In genomic region chr11:84062805-84063204, GRCm38 (mm10) we compare ENCODE assay signal across 14 mouse cellular contexts. TPM values are rescaled to one million over a fixed set of nuclear protein-coding genes. Genes with fewer than 3 reads are reported as not detected.
DNase-seq lines count a peak whose midpoint lies in the region; ATAC-seq and TF ChIP-seq lines count a peak whose summit lies in the region.
"Had no signal": no experiment of that assay in that cellular context is flagged by ENCODE, and none has a peak within 500 bp of the region (broad histone marks: within the 10 kb centered on the region; RNA-seq: fewer than 3 reads in every experiment).

No protein-coding gene starts in this region.

- no peak overlapping the region for H3K4me3 ChIP-seq in kidney, adult 2 months (ENCODE audit: insufficient read depth, low read depth, low read length)
- no peak overlapping the region for H3K4me3 ChIP-seq in kidney, embryonic 16.5 days (ENCODE audit: low read length)
- no peak overlapping the region for H3K4me3 ChIP-seq in C2C12 (ENCODE audit: insufficient read depth, poor library complexity, severe bottlenecking)
- H3K4me3 ChIP-seq in hindbrain, embryonic 11.5 days (ENCODE audit: low read depth, low read length): no peak overlapping the region
- H3K4me3 ChIP-seq: forebrain, embryonic 10.5 days; limb, embryonic 15.5 days; midbrain, embryonic 12.5 days; neural tube, embryonic 15.5 days had no signal

- H3K79me2 ChIP-seq in C2C12 (ENCODE audit: control insufficient read depth, insufficient read depth): peaks cover 81% of the 10 kb centered on the region

- peaks cover 27% of the 10 kb centered on the region for H3K79me3 ChIP-seq in C2C12 (ENCODE audit: low read depth)

- no peak for ATAC-seq in kidney, embryonic 16.5 days (ENCODE audit: low FRiP score, low TSS enrichment)
- ATAC-seq in hindbrain, embryonic 11.5 days (ENCODE audit: low FRiP score): no peak
- ATAC-seq: hindbrain, embryonic 16.5 days had no signal

- no peak overlapping the region for H3K27ac ChIP-seq in kidney, adult 2 months (ENCODE audit: insufficient read depth, low read depth, low read length)
- no peak overlapping the region for H3K27ac ChIP-seq in kidney, embryonic 16.5 days (ENCODE audit: low read length)
- no peak overlapping the region for H3K27ac ChIP-seq in hindbrain, embryonic 11.5 days (ENCODE audit: low read depth, low read length)
- H3K27ac ChIP-seq: forebrain, embryonic 10.5 days; limb, embryonic 15.5 days; midbrain, embryonic 12.5 days; neural tube, embryonic 15.5 days had no signal

- H3K36me3 ChIP-seq in kidney, adult 2 months (ENCODE audit: control insufficient read depth, insufficient read depth, low read length): no peaks in the 10 kb centered on the region
- no peaks in the 10 kb centered on the region for H3K36me3 ChIP-seq in kidney, embryonic 16.5 days (ENCODE audit: insufficient read depth, low read length)
- H3K36me3 ChIP-seq in C2C12 (ENCODE audit: control insufficient read depth, insufficient read depth): peaks cover 6% of the 10 kb centered on the region
- H3K36me3 ChIP-seq in hindbrain, embryonic 11.5 days (ENCODE audit: control insufficient read depth, insufficient read depth, low read length): no peaks in the 10 kb centered on the region
- H3K36me3 ChIP-seq: forebrain, embryonic 10.5 days; limb, embryonic 15.5 days; midbrain, embryonic 12.5 days; neural tube, embryonic 15.5 days had no signal

- H3K4me2 ChIP-seq in kidney, embryonic 16.5 days (replicated peaks; ENCODE audit: low read depth, low read length): no peak overlapping the region
- no peak overlapping the region for H3K4me2 ChIP-seq in hindbrain, embryonic 11.5 days (replicated peaks; ENCODE audit: low read depth, low read length)
- H3K4me2 ChIP-seq: limb, embryonic 15.5 days; midbrain, embryonic 12.5 days; neural tube, embryonic 15.5 days had no signal

- peaks cover 5% of the 10 kb centered on the region for H3K4me1 ChIP-seq in kidney, adult 2 months (ENCODE audit: control insufficient read depth, insufficient read depth, low read length)
- peaks cover 19% of the 10 kb centered on the region for H3K4me1 ChIP-seq in kidney, embryonic 16.5 days (ENCODE audit: insufficient read depth, low read length)
- peaks cover 9% of the 10 kb centered on the region for H3K4me1 ChIP-seq in hindbrain, embryonic 11.5 days (replicated peaks; ENCODE audit: control insufficient read depth, insufficient read depth, low read length)

- DNase-seq in kidney, adult 2 months: peak; percentile 29
- DNase-seq in embryo, embryonic 10 days (ENCODE audit: low spot score): peak; percentile 70
- peak; percentile 13 for DNase-seq in induced T-regulatory cell, adult 2 months (ENCODE audit: low read depth)
- DNase-seq in hindbrain, embryonic 11.5 days (ENCODE audit: low spot score): no peak
- DNase-seq in Muller cell, postnatal 12 days (ENCODE audit: inconsistent ontology term): no peak
- DNase-seq: cerebellum, postnatal 25 days; gastrocnemius, postnatal 14 days had no signal

- no peak for TF ChIP-seq CTCF in kidney, adult 2 months (conservative IDR thresholded peaks at IDR 0.05; ENCODE audit: insufficient read depth, insufficient read length, low read depth, low read length)
- no peak for TF ChIP-seq CTCF in C2C12 (IDR thresholded peaks at IDR 0.05; ENCODE audit: control insufficient read depth, insufficient read depth, insufficient read length)

- H3K9me3 ChIP-seq in kidney, embryonic 16.5 days (ENCODE audit: low read length): no peaks in the 10 kb centered on the region
- H3K9me3 ChIP-seq in hindbrain, embryonic 11.5 days (ENCODE audit: control insufficient read depth, low read length): no peaks in the 10 kb centered on the region
- H3K9me3 ChIP-seq: forebrain, embryonic 10.5 days; limb, embryonic 15.5 days; midbrain, embryonic 12.5 days; neural tube, embryonic 15.5 days had no signal

- H3ac ChIP-seq in C2C12 (ENCODE audit: control insufficient read depth, insufficient read length, low read depth): no peak overlapping the region

- no peak for TF ChIP-seq POLR2A in kidney, adult 2 months (IDR thresholded peaks at IDR 0.05; ENCODE audit: low read depth, low read length)

- H3K9ac ChIP-seq in kidney, embryonic 16.5 days (replicated peaks; ENCODE audit: low read length): no peak overlapping the region
- H3K9ac ChIP-seq in hindbrain, embryonic 11.5 days (ENCODE audit: low read depth, low read length): no peak overlapping the region
- H3K9ac ChIP-seq: limb, embryonic 15.5 days; midbrain, embryonic 12.5 days; neural tube, embryonic 15.5 days had no signal

- H3K27me3 ChIP-seq in kidney, adult 2 months (replicated peaks; ENCODE audit: control insufficient read depth, insufficient read depth, low read length): no peaks in the 10 kb centered on the region
- H3K27me3 ChIP-seq in kidney, embryonic 16.5 days (ENCODE audit: insufficient read depth, low read length): peaks cover 10% of the 10 kb centered on the region; the same call in 1 of the 2 replicates
- no peaks in the 10 kb centered on the region for H3K27me3 ChIP-seq in C2C12 (ENCODE audit: control insufficient read depth, insufficient read depth, insufficient read length)
- H3K27me3 ChIP-seq in hindbrain, embryonic 11.5 days (ENCODE audit: control insufficient read depth, insufficient read depth, low read length): peaks cover 14% of the 10 kb centered on the region

- WGBS in kidney, adult 2 months: 37% methylated on average over 2 of the region's 2 CpGs
- 25% methylated on average over 2 of the region's 2 CpGs for WGBS in kidney, embryonic 16.5 days
- 51% methylated on average over 2 of the region's 2 CpGs for WGBS in hindbrain, embryonic 11.5 days

TF ChIP-seq in C2C12, 6 proteins besides CTCF, POLR2A, EP300 and RAD21:
- no peak for TF ChIP-seq FOSL1 (IDR thresholded peaks at IDR 0.05; ENCODE audit: insufficient read depth, low read length, poor library complexity, severe bottlenecking)
- TF ChIP-seq MYOD1 (IDR thresholded peaks at IDR 0.05; ENCODE audit: control insufficient read depth, insufficient read length, low read depth): peak; percentile 91

RNA-seq across cellular contexts. Expression of gene Dusp14, which starts 6.3 kb away (rescaled TPM):
- 60.3 and 65.0 TPM in 2 replicates for polyA plus RNA-seq in kidney, adult 2 months (2012; rRNA removed)
- polyA plus RNA-seq in kidney, embryonic 16.5 days (2015; fragmentation: Nextera tagmentation; extraction: Ambion mirVana): 45.4 and 54.6 TPM in 2 replicates
- polyA plus RNA-seq in C2C12 (2012; fragmentation: generic; extraction: Trizol): 25.4 TPM
- 13.7 and 14.8 TPM in 2 replicates for polyA plus RNA-seq in hindbrain, embryonic 11.5 days (2014; fragmentation: Nextera tagmentation; extraction: Ambion mirVana)

Comparison
In these comparisons a context has a peak if more than half of its experiments do, and no peak if none do; other contexts are left out.
1. DNase-seq: peak in kidney, adult 2 months (single experiment), embryo, embryonic 10 days (single experiment) and induced T-regulatory cell, adult 2 months (single experiment); none in hindbrain, embryonic 11.5 days (single experiment) and Muller cell, postnatal 12 days (single experiment).